Mouse (Mus musculus): ENCODE measurements around the gene Irs1.

DNA sequence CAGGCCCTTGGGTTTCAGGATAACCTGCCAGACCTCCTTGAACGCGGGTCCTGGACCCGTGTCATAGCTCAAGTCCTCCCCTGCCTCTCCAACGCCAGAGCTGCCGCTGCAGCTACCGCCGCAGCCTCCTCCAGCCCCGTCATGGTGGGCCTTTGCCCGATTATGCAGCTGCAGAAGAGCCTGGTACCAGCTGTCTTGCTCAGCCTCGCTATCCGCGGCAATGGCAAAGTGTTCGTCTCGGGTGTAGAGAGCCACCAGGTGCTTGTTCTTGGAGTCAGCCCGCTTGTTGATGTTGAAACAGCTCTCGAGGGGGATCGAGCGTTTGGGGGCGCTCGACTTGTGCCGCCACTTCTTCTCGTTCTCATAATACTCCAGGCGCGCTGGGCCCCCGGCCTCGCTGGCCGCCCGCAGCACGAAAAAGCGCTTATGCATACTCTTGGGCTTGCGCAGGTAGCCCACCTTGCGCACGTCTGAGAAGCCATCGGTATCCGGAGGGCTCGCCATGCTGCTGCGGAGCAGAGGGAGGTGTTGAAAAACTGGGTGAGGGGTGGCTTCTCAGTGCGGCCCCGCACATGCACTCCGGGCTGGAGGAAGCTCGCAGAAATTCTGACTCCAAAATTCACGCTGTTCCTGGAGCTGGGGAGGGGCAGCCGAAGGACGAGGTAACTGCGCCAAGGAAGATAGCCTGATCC, 1.1 kb downstream of the Irs1 start:
- TF ChIP-seq CTCF (IDR thresholded peaks at IDR 0.05; ENCODE audit: low read depth) (no peak; the same call in 1 of the 2 replicates), EP300 (IDR thresholded peaks at IDR 0.05; ENCODE audit: low read depth) (no peak)
